Mouse (Mus musculus): ENCODE data around the gene Tgfa. TPM values are rescaled to one million over a fixed set of nuclear protein-coding genes. Genes with fewer than 3 reads are reported as not detected.

Gene Tgfa
- polyA plus RNA-seq, 1 experiment from 2014 or later, result 2.2 TPM

- H3K4me3 ChIP-seq (ENCODE audit: low read depth, low read length), result no peak overlapping the region
- H3K36me3 ChIP-seq (ENCODE audit: control insufficient read depth, insufficient read depth, low read length), result no peaks in the 10 kb centered on the region
- peak; percentile 14 for DNase-seq (ENCODE audit: low spot score)
- H3K27me3 ChIP-seq (ENCODE audit: control insufficient read depth, insufficient read depth, low read length), result no peaks in the 10 kb centered on the region
- no peaks in the 10 kb centered on the region for H3K9me3 ChIP-seq (ENCODE audit: control insufficient read depth, low read length)
- 63% methylated on average over 12 of the region's 12 CpGs for WGBS
- H3K27ac ChIP-seq (ENCODE audit: low read depth, low read length), result no peak overlapping the region
- ATAC-seq (ENCODE audit: insufficient read depth, low FRiP score, low TSS enrichment), result no peak
- H3K9ac ChIP-seq (ENCODE audit: low read length), result peak overlapping the region; percentile 14; the same call in 1 of the 2 replicates
- no peaks in the 10 kb centered on the region for H3K4me1 ChIP-seq (ENCODE audit: control insufficient read depth, insufficient read depth, low read length)
- no peak overlapping the region for H3K4me2 ChIP-seq (ENCODE audit: low read depth)
Measured at GRCm38 (mm10) chr6:86211081-86211763, 16.2 kb downstream of the Tgfa start.

DNA sequence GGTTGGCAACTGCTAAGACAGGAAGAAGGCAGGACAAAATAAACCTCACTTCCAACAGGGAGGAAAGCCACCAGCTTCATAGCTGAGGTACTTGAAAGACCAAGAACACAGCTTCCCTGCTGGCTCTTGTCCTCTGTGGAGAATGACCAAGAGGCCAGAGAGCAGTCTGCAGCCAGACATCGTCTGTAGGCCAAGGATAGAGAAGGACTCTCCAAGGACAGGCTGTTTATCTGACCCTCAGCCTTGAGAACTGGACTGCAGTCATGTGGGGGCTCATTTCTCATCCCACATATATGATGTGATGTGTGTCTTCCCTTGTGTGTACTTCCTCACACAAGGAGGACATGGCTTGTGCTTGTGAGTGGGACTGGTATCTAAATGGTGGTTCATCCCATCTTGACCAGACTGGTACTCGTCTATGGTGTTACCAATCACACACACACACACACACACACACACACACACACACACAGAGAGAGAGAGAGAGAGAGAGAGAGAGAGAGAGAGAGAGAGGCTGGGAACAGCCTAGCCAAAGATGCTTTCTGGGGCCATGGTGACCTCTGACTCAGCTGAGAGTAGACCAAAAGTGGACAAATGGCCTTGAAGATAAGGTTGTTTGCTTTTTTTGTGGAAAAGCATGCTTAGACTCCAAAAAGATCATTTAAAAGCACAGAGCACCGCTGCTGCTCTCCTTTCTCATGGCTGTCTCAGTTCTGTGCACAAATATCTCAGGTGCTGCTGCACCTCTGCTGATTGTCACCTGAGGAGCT lies 18.0 kb downstream of the Tgfa start:
- no peak overlapping the region for H3K9ac ChIP-seq (ENCODE audit: low read length)
- WGBS, result 83% methylated on average over 3 of the region's 3 CpGs
- H3K9me3 ChIP-seq (ENCODE audit: control insufficient read depth, low read length), result no peaks in the 10 kb centered on the region
- H3K4me3 ChIP-seq (ENCODE audit: low read depth, low read length), result no peak overlapping the region
- H3K27me3 ChIP-seq (ENCODE audit: control insufficient read depth, insufficient read depth, low read length), result no peaks in the 10 kb centered on the region
- no peak overlapping the region for H3K27ac ChIP-seq (ENCODE audit: low read depth, low read length)
- ATAC-seq (ENCODE audit: insufficient read depth, low FRiP score, low TSS enrichment) (no peak), DNase-seq (ENCODE audit: low spot score) (no peak)
- no peak overlapping the region for H3K4me2 ChIP-seq (ENCODE audit: low read depth)
- no peaks in the 10 kb centered on the region for H3K36me3 ChIP-seq (ENCODE audit: control insufficient read depth, insufficient read depth, low read length)
- no peaks in the 10 kb centered on the region for H3K4me1 ChIP-seq (ENCODE audit: control insufficient read depth, insufficient read depth, low read length)

DNA sequence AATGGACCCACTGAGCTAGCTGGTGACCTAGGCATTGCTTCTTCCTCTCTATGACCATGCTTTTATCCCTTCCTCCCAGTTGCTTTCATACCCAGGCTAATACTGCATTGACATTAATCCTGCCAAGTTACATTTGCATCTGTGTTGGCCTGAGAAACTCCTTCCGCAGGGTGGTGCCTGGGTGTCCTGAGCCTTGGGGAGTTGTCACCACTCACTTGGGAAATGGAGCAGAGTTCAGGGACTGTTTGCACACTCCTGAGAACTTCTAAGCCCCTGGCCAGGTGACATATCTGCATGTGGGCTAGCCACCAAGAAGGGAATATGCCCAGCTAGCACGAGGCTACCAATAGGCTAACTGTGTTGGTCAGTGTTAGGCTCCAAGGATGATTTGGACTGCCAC lies 23.0 kb downstream of the Tgfa start:
- Histone ChIP-seq H3K27ac (ENCODE audit: low read depth, low read length) (no peak overlapping the region), H3K9me3 (ENCODE audit: control insufficient read depth, low read length) (no peaks in the 10 kb centered on the region), H3K9ac (ENCODE audit: low read length) (no peak overlapping the region), H3K4me2 (ENCODE audit: low read depth) (no peak overlapping the region), H3K36me3 (ENCODE audit: control insufficient read depth, insufficient read depth, low read length) (no peaks in the 10 kb centered on the region), H3K27me3 (ENCODE audit: control insufficient read depth, insufficient read depth, low read length) (no peaks in the 10 kb centered on the region), H3K4me3 (ENCODE audit: low read depth, low read length) (no peak overlapping the region), H3K4me1 (ENCODE audit: control insufficient read depth, insufficient read depth, low read length) (no peaks in the 10 kb centered on the region)
- ATAC-seq (ENCODE audit: insufficient read depth, low FRiP score, low TSS enrichment), result no peak
- DNase-seq (ENCODE audit: low spot score), result no peak
- 91% methylated on average over 2 of the region's 2 CpGs for WGBS

DNA sequence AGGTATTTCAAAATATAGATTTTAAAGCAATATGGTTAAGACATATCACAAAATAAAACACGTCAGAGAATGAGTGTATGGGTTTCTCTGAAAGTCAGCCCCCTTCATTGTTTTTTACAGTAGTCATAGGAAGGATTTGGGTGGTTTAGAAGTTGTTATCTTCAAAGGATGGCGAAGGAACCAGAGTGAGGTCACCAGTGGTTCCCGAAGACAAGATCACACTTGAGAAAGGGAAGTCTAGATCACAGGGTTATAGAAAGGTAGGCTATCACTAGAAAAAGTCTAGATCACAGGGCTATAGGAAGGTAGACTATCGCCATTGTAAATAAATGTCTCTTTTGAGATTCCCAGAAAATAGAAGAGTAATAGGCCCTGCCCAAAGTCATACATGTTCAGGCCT lies 23.7 kb downstream of the Tgfa start:
- DNase-seq (ENCODE audit: low spot score), result no peak
- no peak for ATAC-seq (ENCODE audit: insufficient read depth, low FRiP score, low TSS enrichment)
- 83% methylated on average over 4 of the region's 4 CpGs for WGBS
- Histone ChIP-seq H3K4me1 (ENCODE audit: control insufficient read depth, insufficient read depth, low read length) (no peaks in the 10 kb centered on the region), H3K36me3 (ENCODE audit: control insufficient read depth, insufficient read depth, low read length) (no peaks in the 10 kb centered on the region), H3K27me3 (ENCODE audit: control insufficient read depth, insufficient read depth, low read length) (no peaks in the 10 kb centered on the region), H3K4me3 (ENCODE audit: low read depth, low read length) (no peak overlapping the region), H3K9me3 (ENCODE audit: control insufficient read depth, low read length) (no peaks in the 10 kb centered on the region), H3K9ac (ENCODE audit: low read length) (no peak overlapping the region), H3K4me2 (ENCODE audit: low read depth) (no peak overlapping the region), H3K27ac (ENCODE audit: low read depth, low read length) (no peak overlapping the region)

DNA sequence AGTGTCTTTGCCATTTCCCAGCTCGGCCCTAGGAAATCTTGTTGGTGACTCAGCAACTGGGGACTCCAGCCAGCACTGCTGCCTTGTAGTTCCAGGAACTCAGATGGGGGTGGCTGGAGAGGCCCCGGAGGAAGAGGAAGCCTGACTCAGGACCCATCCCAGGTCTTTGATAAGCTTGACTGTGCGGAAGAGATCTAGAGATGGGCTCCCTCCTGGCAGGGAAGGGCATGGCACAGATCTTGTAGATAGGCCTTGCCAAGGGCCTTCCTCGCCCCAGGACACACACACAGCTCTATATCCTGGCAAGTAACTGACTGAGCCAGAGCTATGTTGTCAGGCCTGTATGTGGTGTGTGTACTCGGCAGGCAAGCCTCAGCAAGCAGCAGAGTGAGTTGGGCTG lies 24.5 kb downstream of the Tgfa start:
- no peaks in the 10 kb centered on the region for H3K9me3 ChIP-seq (ENCODE audit: control insufficient read depth, low read length)
- H3K27me3 ChIP-seq (ENCODE audit: control insufficient read depth, insufficient read depth, low read length), result no peaks in the 10 kb centered on the region
- WGBS, result 77% methylated on average over 5 of the region's 5 CpGs
- DNase-seq (ENCODE audit: low spot score), result no peak
- no peak overlapping the region for H3K9ac ChIP-seq (ENCODE audit: low read length)
- no peak for ATAC-seq (ENCODE audit: insufficient read depth, low FRiP score, low TSS enrichment)
- H3K4me2 ChIP-seq (ENCODE audit: low read depth), result no peak overlapping the region
- H3K36me3 ChIP-seq (ENCODE audit: control insufficient read depth, insufficient read depth, low read length), result no peaks in the 10 kb centered on the region
- no peaks in the 10 kb centered on the region for H3K4me1 ChIP-seq (ENCODE audit: control insufficient read depth, insufficient read depth, low read length)
- no peak overlapping the region for H3K27ac ChIP-seq (ENCODE audit: low read depth, low read length)
- H3K4me3 ChIP-seq (ENCODE audit: low read depth, low read length), result no peak overlapping the region

GRCm38 (mm10) chr6:86220171-86220570 lies 25.1 kb downstream of the Tgfa start:
- no peak for ATAC-seq (ENCODE audit: insufficient read depth, low FRiP score, low TSS enrichment)
- no peaks in the 10 kb centered on the region for H3K4me1 ChIP-seq (ENCODE audit: control insufficient read depth, insufficient read depth, low read length)
- no peak for DNase-seq (ENCODE audit: low spot score)
- H3K9me3 ChIP-seq (ENCODE audit: control insufficient read depth, low read length), result no peaks in the 10 kb centered on the region
- 90% methylated on average over 4 of the region's 4 CpGs for WGBS
- H3K4me2 ChIP-seq (ENCODE audit: low read depth), result no peak overlapping the region
- H3K36me3 ChIP-seq (ENCODE audit: control insufficient read depth, insufficient read depth, low read length), result no peaks in the 10 kb centered on the region
- no peak overlapping the region for H3K9ac ChIP-seq (ENCODE audit: low read length)
- no peak overlapping the region for H3K4me3 ChIP-seq (ENCODE audit: low read depth, low read length)
- H3K27ac ChIP-seq (ENCODE audit: low read depth, low read length), result no peak overlapping the region
- H3K27me3 ChIP-seq (ENCODE audit: control insufficient read depth, insufficient read depth, low read length), result no peaks in the 10 kb centered on the region

DNA sequence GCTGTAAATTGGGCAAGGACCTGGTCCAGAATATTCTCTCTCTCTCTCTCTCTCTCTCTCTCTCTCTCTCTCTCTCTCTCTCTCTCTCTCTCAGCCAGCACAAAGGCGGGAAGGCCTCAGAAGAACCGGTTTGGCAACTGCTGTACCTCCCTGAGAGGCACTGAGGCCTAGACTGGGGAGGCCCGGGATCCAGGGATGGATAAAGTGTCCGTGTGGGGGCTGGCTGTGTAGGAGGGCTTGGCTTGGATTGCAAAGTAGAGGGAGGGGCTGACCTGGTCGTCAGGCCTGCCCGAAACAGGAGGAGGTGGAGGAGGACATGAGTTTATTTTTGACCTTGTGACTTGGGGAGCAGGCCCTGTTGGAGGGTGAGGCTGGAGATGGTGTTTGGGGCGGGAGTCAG lies 27.4 kb downstream of the Tgfa start:
- H3K4me2 ChIP-seq (ENCODE audit: low read depth), result no peak overlapping the region
- no peak for DNase-seq (ENCODE audit: low spot score)
- no peaks in the 10 kb centered on the region for H3K27me3 ChIP-seq (ENCODE audit: control insufficient read depth, insufficient read depth, low read length)
- H3K27ac ChIP-seq (ENCODE audit: low read depth, low read length), result no peak overlapping the region
- no peak overlapping the region for H3K4me3 ChIP-seq (ENCODE audit: low read depth, low read length)
- no peaks in the 10 kb centered on the region for H3K9me3 ChIP-seq (ENCODE audit: control insufficient read depth, low read length)
- no peaks in the 10 kb centered on the region for H3K4me1 ChIP-seq (ENCODE audit: control insufficient read depth, insufficient read depth, low read length)
- 39% methylated on average over 7 of the region's 7 CpGs for WGBS
- no peak for ATAC-seq (ENCODE audit: insufficient read depth, low FRiP score, low TSS enrichment)
- H3K9ac ChIP-seq (ENCODE audit: low read length), result no peak overlapping the region
- H3K36me3 ChIP-seq (ENCODE audit: control insufficient read depth, insufficient read depth, low read length), result no peaks in the 10 kb centered on the region

- Histone ChIP-seq H3K9ac (ENCODE audit: low read length) (no peak overlapping the region), H3K4me2 (ENCODE audit: low read depth) (no peak overlapping the region), H3K4me3 (ENCODE audit: low read depth, low read length) (no peak overlapping the region), H3K9me3 (ENCODE audit: control insufficient read depth, low read length) (no peaks in the 10 kb centered on the region), H3K4me1 (ENCODE audit: control insufficient read depth, insufficient read depth, low read length) (no peaks in the 10 kb centered on the region), H3K36me3 (ENCODE audit: control insufficient read depth, insufficient read depth, low read length) (no peaks in the 10 kb centered on the region), H3K27me3 (ENCODE audit: control insufficient read depth, insufficient read depth, low read length) (no peaks in the 10 kb centered on the region), H3K27ac (ENCODE audit: low read depth, low read length) (no peak overlapping the region)
- DNase-seq (ENCODE audit: low spot score) (no peak), ATAC-seq (ENCODE audit: insufficient read depth, low FRiP score, low TSS enrichment) (no peak)
Measured at GRCm38 (mm10) chr6:86225604-86226003, 30.6 kb downstream of the Tgfa start.

DNA sequence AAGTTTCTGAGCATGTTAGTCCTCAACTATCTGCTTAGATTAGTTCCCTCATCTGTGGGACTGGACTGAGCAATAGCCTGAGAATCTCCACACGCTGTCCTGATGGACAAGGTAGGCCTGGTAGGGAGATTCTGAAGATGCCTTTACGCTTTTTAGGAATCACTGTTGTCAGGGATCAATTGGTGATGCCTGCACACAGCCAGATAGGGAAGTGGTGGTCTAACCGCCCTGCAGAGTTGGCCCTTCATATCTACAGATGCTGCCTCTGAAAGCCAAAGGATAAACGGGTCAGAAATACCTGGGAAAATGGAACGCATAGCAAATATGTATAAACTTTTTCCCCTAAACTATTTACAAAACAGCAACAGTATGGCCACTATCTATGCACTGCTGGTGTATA lies 37.3 kb downstream of the Tgfa start:
- Histone ChIP-seq H3K36me3 (ENCODE audit: control insufficient read depth, insufficient read depth, low read length) (no peaks in the 10 kb centered on the region), H3K4me1 (ENCODE audit: control insufficient read depth, insufficient read depth, low read length) (no peaks in the 10 kb centered on the region), H3K4me2 (ENCODE audit: low read depth) (no peak overlapping the region), H3K9me3 (ENCODE audit: control insufficient read depth, low read length) (no peaks in the 10 kb centered on the region), H3K4me3 (ENCODE audit: low read depth, low read length) (no peak overlapping the region), H3K27me3 (ENCODE audit: control insufficient read depth, insufficient read depth, low read length) (no peaks in the 10 kb centered on the region), H3K27ac (ENCODE audit: low read depth, low read length) (no peak overlapping the region), H3K9ac (ENCODE audit: low read length) (no peak overlapping the region)
- DNase-seq (ENCODE audit: low spot score), result no peak
- ATAC-seq (ENCODE audit: insufficient read depth, low FRiP score, low TSS enrichment), result no peak
- WGBS, result 93% methylated on average over 5 of the region's 5 CpGs

Measured in neural tube, embryonic 11.5 days (tissue).